Comparison of ENCODE assay signal across 22 mouse cellular contexts in genomic region chr9:28177052-28177451, GRCm38 (mm10).
"Had no signal": no experiment of that assay in that cellular context is flagged by ENCODE, and none has a peak within 500 bp of the region (broad histone marks: within the 10 kb centered on the region; RNA-seq: fewer than 3 reads in every experiment).

No protein-coding gene starts in this region.

- DNase-seq: heart, postnatal 10 days; heart, postnatal 14 days; heart, postnatal 36 days; heart, postnatal 4 days; kidney, adult 11 months; kidney, adult 18-20 months; kidney, adult 2 months; kidney, adult 8-10 months; kidney, adult 9 months; kidney, postnatal 10 days; kidney, postnatal 14 days; kidney, postnatal 25 days; kidney, postnatal 36 days; kidney, postnatal 4 days; layer of hippocampus, adult 9-11 months; layer of hippocampus, postnatal 36 days had no signal

- ATAC-seq: hindbrain, embryonic 16.5 days; hindbrain, postnatal 0 days; inflammation-experienced regulatory T-cells, adult 6 months; intestine, embryonic 15.5 days; intestine, embryonic 16.5 days; intestine, postnatal 0 days had no signal
